Comparison of ENCODE assay signal across 8 mouse cellular contexts in genomic region chr10:84488315-84488714, GRCm38 (mm10). TPM values are rescaled to one million over a fixed set of nuclear protein-coding genes. Genes with fewer than 3 reads are reported as not detected.
DNase-seq lines count a peak whose midpoint lies in the region; ATAC-seq and TF ChIP-seq lines count a peak whose summit lies in the region.

No protein-coding gene starts in this region.

- H3K4me1 ChIP-seq in lung, adult 2 months (ENCODE audit: control insufficient read depth, insufficient read depth, low read length): no peaks in the 10 kb centered on the region
- no peaks in the 10 kb centered on the region for H3K4me1 ChIP-seq in small intestine, adult 2 months (ENCODE audit: control insufficient read depth, insufficient read depth, insufficient read length, low read length)

- no peak overlapping the region for H3K4me3 ChIP-seq in lung, adult 2 months (replicated peaks; ENCODE audit: extremely low read depth, low read depth, low read length)
- H3K4me3 ChIP-seq in small intestine, adult 2 months (ENCODE audit: low read depth, low read length): no peak overlapping the region

- no peak for ATAC-seq in CD4-positive, CD25-positive, alpha-beta regulatory T cell, adult 4 months

- no peak overlapping the region for H3K27ac ChIP-seq in small intestine, adult 2 months (ENCODE audit: insufficient read depth, low read depth, low read length)

- no peak for TF ChIP-seq POLR2A in lung, adult 2 months (IDR thresholded peaks at IDR 0.05; ENCODE audit: borderline replicate concordance, extremely low read depth, low read depth, low read length)
- no peak for TF ChIP-seq POLR2A in small intestine, adult 2 months (IDR thresholded peaks at IDR 0.05; ENCODE audit: low read depth, low read length)

- H3K27me3 ChIP-seq in small intestine, adult 2 months (ENCODE audit: control insufficient read depth, insufficient read depth, low read length): no peaks in the 10 kb centered on the region

- TF ChIP-seq CTCF in lung, adult 2 months (IDR thresholded peaks at IDR 0.05; ENCODE audit: insufficient read depth, low read length): peak; percentile 74
- peak; percentile 78; the same call in 1 of the 2 replicates for TF ChIP-seq CTCF in small intestine, adult 2 months (IDR thresholded peaks at IDR 0.05; ENCODE audit: extremely low read depth, insufficient read length, insufficient replicate concordance, low read depth, low read length)

- DNase-seq in CD4-positive, CD25-positive, alpha-beta regulatory T cell, adult 2 months (ENCODE audit: low read depth, low spot score): peak; percentile 72
- peak; percentile 69 for DNase-seq in urinary bladder, postnatal 14 days (ENCODE audit: low spot score)
- no peak for DNase-seq in urinary bladder, adult 18-20 months (ENCODE audit: low spot score in 2 of 2)
- peak; percentile 75 for DNase-seq in embryo, embryonic 10.5 days (ENCODE audit: low spot score)
- peak; percentile 69 for DNase-seq in induced T-regulatory cell, adult 2 months (ENCODE audit: low read depth)
- peak; percentile 59 for DNase-seq in lung, adult 2 months

- no peaks in the 10 kb centered on the region for H3K36me3 ChIP-seq in small intestine, adult 2 months (ENCODE audit: control insufficient read depth, insufficient read depth, low read length)

- 44% methylated on average over 6 of the region's 6 CpGs for WGBS in lung, adult 2 months
- WGBS in small intestine, adult 2 months: 34% methylated on average over 6 of the region's 6 CpGs

RNA-seq across cellular contexts. Expression of gene Ckap4, which starts 45.5 kb away (rescaled TPM):
- polyA plus RNA-seq in CD4-positive, CD25-positive, alpha-beta regulatory T cell, adult 4 months (2017; shearing (Covaris generic)): under 1 TPM; 0.20 to 0.23 TPM
- polyA plus RNA-seq in lung, adult 2 months (2012; rRNA removed): 20.9 and 26.5 TPM in 2 replicates
- polyA plus RNA-seq in small intestine, adult 2 months (2012; rRNA removed): 11.8 and 15.2 TPM in 2 replicates

RNA-seq across cellular contexts. Expression of gene Nuak1, which starts 47.9 kb away (rescaled TPM):
- polyA plus RNA-seq in CD4-positive, CD25-positive, alpha-beta regulatory T cell, adult 4 months (2017; shearing (Covaris generic)): not detected
- 19.2 and 24.3 TPM in 2 replicates for polyA plus RNA-seq in lung, adult 2 months (2012; rRNA removed)
- polyA plus RNA-seq in small intestine, adult 2 months (2012; rRNA removed): 2.0 and 2.7 TPM in 2 replicates

Comparison
In these comparisons a context has a peak if more than half of its experiments do, and no peak if none do; other contexts are left out.
1. DNase-seq: peak in CD4-positive, CD25-positive, alpha-beta regulatory T cell, adult 2 months (single experiment), urinary bladder, postnatal 14 days (single experiment), embryo, embryonic 10.5 days (single experiment), induced T-regulatory cell, adult 2 months (single experiment) and lung, adult 2 months (single experiment); none in urinary bladder, adult 18-20 months (0 of 2).
2. RNA of gene Ckap4, which starts 45.5 kb away (polyA plus RNA-seq): 20.9 to 26.5 TPM in lung, adult 2 months and 11.8 to 15.2 TPM in small intestine, adult 2 months; 0.20 to 0.23 TPM in CD4-positive, CD25-positive, alpha-beta regulatory T cell, adult 4 months; every median in the first group is over 10 times any median in the second.